Comparison of ENCODE assay signal across 9 mouse cellular contexts in the genomic region with DNA sequence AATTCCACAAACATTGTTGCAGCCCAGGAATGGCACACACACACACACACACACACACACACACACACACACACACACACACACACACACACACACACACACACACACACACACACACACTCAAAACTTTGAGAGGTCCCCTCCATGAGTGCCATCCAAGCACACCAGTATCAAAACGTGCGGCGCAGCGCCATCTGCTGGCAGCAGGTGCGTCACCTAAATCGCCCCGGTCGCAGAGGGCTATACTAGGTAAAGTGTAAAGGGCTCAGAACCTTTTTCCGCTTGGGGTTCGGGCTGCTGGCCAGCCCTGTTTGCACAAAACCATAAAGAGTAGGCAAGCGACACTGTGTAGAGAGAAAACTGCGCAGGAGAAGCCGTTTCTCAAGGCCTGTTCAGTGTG.
DNase-seq lines count a peak whose midpoint lies in the region; ATAC-seq and TF ChIP-seq lines count a peak whose summit lies in the region.
"Had no signal": no experiment of that assay in that cellular context is flagged by ENCODE, and none has a peak within 500 bp of the region (broad histone marks: within the 10 kb centered on the region; RNA-seq: fewer than 3 reads in every experiment).

No protein-coding gene starts in this region.

- peak; percentile 3 for DNase-seq in 416B (ENCODE audit: low read depth)
- DNase-seq in adrenal gland, postnatal 36 days: peak; percentile 77 to 83
- peak; percentile 72 to 84 for DNase-seq in heart, postnatal 14 days
- peak; percentile 94 for DNase-seq in kidney, postnatal 4 days
- peak; percentile 36 for DNase-seq in liver, embryonic 13.5 days
- peak; percentile 4 for DNase-seq in ovary, adult 18-20 months (ENCODE audit: low spot score)
- DNase-seq in urinary bladder, adult 2 months (ENCODE audit: low spot score): peak; percentile 47

- H3K36me3 ChIP-seq in liver, embryonic 13.5 days: no peaks in the 10 kb centered on the region
- H3K36me3 ChIP-seq: stomach, embryonic 15.5 days had no signal

- H3K9ac ChIP-seq in liver, embryonic 13.5 days: no peak overlapping the region
- H3K9ac ChIP-seq: stomach, embryonic 15.5 days had no signal

- 0 out of 2 replicates have a peak, but pooled peaks cover 2% of the 10 kb centered on the region for H3K4me1 ChIP-seq in embryonic fibroblast, embryonic 13.5 days (ENCODE audit: control insufficient read depth, insufficient read depth, low read length)
- H3K4me1 ChIP-seq in liver, embryonic 13.5 days (replicated peaks): no peaks in the 10 kb centered on the region

- TF ChIP-seq CTCF in embryonic fibroblast, embryonic 13.5 days (IDR thresholded peaks at IDR 0.05; ENCODE audit: borderline replicate concordance, insufficient read depth, low read length): peak; percentile 91

- no peak for TF ChIP-seq POLR2A in embryonic fibroblast, embryonic 13.5 days (IDR thresholded peaks at IDR 0.05; ENCODE audit: low read depth, low read length)

- intact Hi-C loops in heart, postnatal 14 days (cut with DNase I): loop anchor here (5.0 kb wide), 1 partner anchor 630 kb away; no protein-coding TSS in a partner anchor

- no peak overlapping the region for H3K4me3 ChIP-seq in embryonic fibroblast, embryonic 13.5 days (ENCODE audit: insufficient read depth, low read length)
- no peak overlapping the region for H3K4me3 ChIP-seq in liver, embryonic 13.5 days (replicated peaks)
- H3K4me3 ChIP-seq: stomach, embryonic 15.5 days had no signal

- no peak for ATAC-seq in liver, embryonic 13.5 days (ENCODE audit: low read depth)

- no peaks in the 10 kb centered on the region for H3K9me3 ChIP-seq in liver, embryonic 13.5 days (replicated peaks)
- H3K9me3 ChIP-seq: stomach, embryonic 15.5 days had no signal

- H3K4me2 ChIP-seq in liver, embryonic 13.5 days: no peak overlapping the region
- H3K4me2 ChIP-seq: stomach, embryonic 15.5 days had no signal

- 3% methylated on average over 13 of the region's 13 CpGs for WGBS in liver, embryonic 13.5 days (ENCODE audit: insufficient replicate concordance)

- H3K27ac ChIP-seq in embryonic fibroblast, embryonic 13.5 days (ENCODE audit: insufficient read depth, low read length): no peak overlapping the region
- no peak overlapping the region for H3K27ac ChIP-seq in liver, embryonic 13.5 days
- H3K27ac ChIP-seq: stomach, embryonic 15.5 days had no signal

- peaks cover 4% of the 10 kb centered on the region; the same call in 1 of the 2 replicates for H3K27me3 ChIP-seq in liver, embryonic 13.5 days

Comparison
In these comparisons a context has a peak if more than half of its experiments do, and no peak if none do; other contexts are left out.
1. DNase-seq: peak in every context shown above with its lines; median percentile 94 in kidney, postnatal 4 days; 80 in adrenal gland, postnatal 36 days; 78 in heart, postnatal 14 days; 47 in urinary bladder, adult 2 months; 36 in liver, embryonic 13.5 days; 4 in ovary, adult 18-20 months; 3 in 416B.